Mouse (Mus musculus) G1E-ER4 (cell line): ENCODE results near the gene Rsc1a1. TPM values are rescaled to one million over a fixed set of nuclear protein-coding genes. Genes with fewer than 3 reads are reported as not detected.

Experiments used
- GATA1 ChIP-seq: IDR thresholded peaks from one replicate; pipeline ENCODE4 v1.8.0; 2012; ENCODE audit warnings: low read length, inconsistent platforms
- polyA plus RNA-seq: library from polyadenylated mRNA; stranded (reverse); fragments of >175 nt; gene quantifications from 2 replicates; pipeline ENCODE4 v1.2.3, GENCODE M21; 2012

Rsc1a1 gene
- polyA plus RNA-seq, 1 experiment, result not detected

- TF ChIP-seq GATA1, result no peak
These were observed 39.4 kb downstream of the Rsc1a1 start for GRCm38 (mm10) chr4:141645988-141646387.

- TF ChIP-seq GATA1, result no peak
These were observed 42.1 kb downstream of the Rsc1a1 start for GRCm38 (mm10) chr4:141643118-141643855.

- no peak for TF ChIP-seq GATA1
These were observed 43.2 kb downstream of the Rsc1a1 start for GRCm38 (mm10) chr4:141641961-141642811.

- TF ChIP-seq GATA1, result no peak
These were observed 44.0 kb downstream of the Rsc1a1 start for GRCm38 (mm10) chr4:141641353-141641771.

GRCm38 (mm10) chr4:141639474-141639873, 45.9 kb downstream of the Rsc1a1 start:
- TF ChIP-seq GATA1, result no peak

GRCm38 (mm10) chr4:141636693-141637092, 48.7 kb downstream of the Rsc1a1 start:
- no peak for TF ChIP-seq GATA1

- no peak for TF ChIP-seq GATA1
These were observed 49.4 kb downstream of the Rsc1a1 start for GRCm38 (mm10) chr4:141635991-141636390.

Other genes with a start within 250 kb of the Rsc1a1 start
- not detected in 2 replicates for gene Srarp, start 249.5 kb downstream of the Rsc1a1 start, polyA plus RNA-seq
- gene Zbtb17, start 240.9 kb downstream of the Rsc1a1 start, polyA plus RNA-seq, result 45.7 and 50.0 TPM in 2 replicates
- 124 and 156 TPM in 2 replicates for gene Spen, start 147.0 kb downstream of the Rsc1a1 start, polyA plus RNA-seq
- not detected in 2 replicates for gene Fblim1, start 79.5 kb downstream of the Rsc1a1 start, polyA plus RNA-seq
- gene Tmem82, start 67.0 kb downstream of the Rsc1a1 start, polyA plus RNA-seq, result not detected in 2 replicates
- gene Slc25a34, start 61.8 kb downstream of the Rsc1a1 start, polyA plus RNA-seq, result not detected in 2 replicates
- 19.5 and 20.7 TPM in 2 replicates for gene Plekhm2, start 20.7 kb downstream of the Rsc1a1 start, polyA plus RNA-seq
- 10.5 and 19.5 TPM in 2 replicates for gene Ddi2, start 37.8 kb upstream of the Rsc1a1 start, polyA plus RNA-seq
- 0.10 and 0.19 TPM in 2 replicates for gene Agmat, start 61.1 kb upstream of the Rsc1a1 start, polyA plus RNA-seq
- gene Dnajc16, start 105.3 kb upstream of the Rsc1a1 start, polyA plus RNA-seq, result 3.0 and 3.2 TPM in 2 replicates
- gene Casp9, start 108.0 kb upstream of the Rsc1a1 start, polyA plus RNA-seq, result 19.5 and 22.3 TPM in 2 replicates
- not detected in 2 replicates for gene Cela2a, start 140.6 kb upstream of the Rsc1a1 start, polyA plus RNA-seq
- gene Ctrc, start 160.8 kb upstream of the Rsc1a1 start, polyA plus RNA-seq, result not detected in 2 replicates
- gene Efhd2, start 189.3 kb upstream of the Rsc1a1 start, polyA plus RNA-seq, result 70.4 and 72.2 TPM in 2 replicates